Mouse (Mus musculus): ENCODE data around the gene Sertad2. TPM values are rescaled to one million over a fixed set of nuclear protein-coding genes. Genes with fewer than 3 reads are reported as not detected.

The Sertad2 gene
- polyA plus RNA-seq (2012) = 5.4 and 5.5 TPM in 2 replicates

DNA sequence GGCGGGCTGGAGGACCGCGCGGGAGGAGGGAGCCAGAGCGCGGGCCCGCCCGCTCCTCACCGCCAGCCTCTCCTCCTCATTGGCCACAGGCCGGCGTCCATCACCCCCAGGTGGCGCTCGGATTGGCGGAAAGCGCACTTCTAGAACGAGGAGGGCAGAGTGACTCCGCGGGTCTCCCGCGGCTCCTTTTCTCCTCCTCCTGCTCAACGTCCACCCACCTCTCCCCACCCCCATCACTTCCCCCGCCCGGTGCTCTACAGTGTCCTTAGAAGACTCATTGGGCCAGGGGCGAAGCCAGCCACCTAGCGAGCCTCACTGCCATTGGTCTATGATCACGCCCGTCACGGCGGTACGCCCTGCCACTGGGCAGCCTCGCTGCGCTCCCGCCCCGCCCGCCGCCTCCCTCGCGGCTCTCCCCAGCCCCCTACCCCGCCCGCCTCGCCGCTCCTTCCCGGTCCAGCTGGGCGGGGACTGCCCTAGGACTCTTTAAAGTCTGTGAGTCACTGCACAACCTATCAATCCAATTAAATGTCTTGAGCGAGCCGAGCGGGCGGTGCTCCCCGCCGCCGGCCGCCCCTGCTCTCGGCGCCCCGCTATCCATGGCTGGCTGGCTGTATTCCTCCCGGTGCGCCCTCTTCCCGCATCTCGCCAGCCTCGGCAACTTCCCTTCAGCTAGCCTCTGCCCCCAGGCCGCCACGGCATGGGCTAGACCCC is at the start of gene Sertad2:
TSS of gene Sertad2 (plus strand) at position 515 of the 714 bp plus-strand sequence.
- Histone ChIP-seq H3K36me3 (ENCODE audit: control insufficient read depth) (peaks cover 3% of the 10 kb centered on the region), H3K9me3 (ENCODE audit: control insufficient read depth, low read length) (no peaks in the 10 kb centered on the region), H3K27me3 (ENCODE audit: control insufficient read depth) (peaks cover 36% of the 10 kb centered on the region), H3K4me1 (ENCODE audit: control insufficient read depth) (peaks cover 58% of the 10 kb centered on the region), H3K4me3 (replicated peaks) (peak within 1 kb of the TSS; percentile 92)
- TF ChIP-seq GATA1 (IDR thresholded peaks at IDR 0.05; ENCODE audit: low read length) = no peak
- no peak for TF ChIP-seq TAL1 (IDR thresholded peaks at IDR 0.05; ENCODE audit: low read length)

- H3K4me3 ChIP-seq (replicated peaks) = no peak overlapping the region
- no peaks in the 10 kb centered on the region for H3K4me1 ChIP-seq (ENCODE audit: control insufficient read depth)
- TF ChIP-seq TAL1 (IDR thresholded peaks at IDR 0.05; ENCODE audit: low read length) (no peak), GATA1 (IDR thresholded peaks at IDR 0.05; ENCODE audit: low read length) (no peak)
- no peaks in the 10 kb centered on the region for H3K27me3 ChIP-seq (ENCODE audit: control insufficient read depth)
- no peaks in the 10 kb centered on the region for H3K9me3 ChIP-seq (ENCODE audit: control insufficient read depth, low read length)
- no peaks in the 10 kb centered on the region for H3K36me3 ChIP-seq (ENCODE audit: control insufficient read depth)
Measured at GRCm38 (mm10) chr11:20493922-20494626, 49.0 kb upstream of the Sertad2 start.

DNA sequence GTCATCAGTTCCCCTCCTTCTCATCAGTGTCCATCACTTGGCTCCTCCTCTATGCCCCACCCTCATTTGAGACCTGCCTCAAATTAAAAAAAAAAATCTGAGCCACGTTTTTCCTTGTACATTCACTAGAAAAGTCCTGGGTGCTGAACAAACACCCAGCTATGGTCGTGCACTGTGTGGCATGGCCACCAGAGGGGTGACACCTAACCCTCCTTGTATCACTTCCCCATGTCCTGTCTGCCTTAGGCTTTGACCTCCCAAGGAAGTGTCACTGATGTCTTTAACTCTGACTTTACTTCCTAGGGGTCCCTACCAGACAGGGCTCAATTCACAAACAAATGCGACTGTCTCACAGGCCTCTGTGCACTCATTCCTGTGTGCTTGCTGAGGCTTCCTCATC is 42.5 kb upstream of the Sertad2 start:
- H3K36me3 ChIP-seq (ENCODE audit: control insufficient read depth) = no peaks in the 10 kb centered on the region
- H3K9me3 ChIP-seq (ENCODE audit: control insufficient read depth, low read length) = no peaks in the 10 kb centered on the region
- TF ChIP-seq GATA1 (IDR thresholded peaks at IDR 0.05; ENCODE audit: low read length) = no peak
- TF ChIP-seq TAL1 (IDR thresholded peaks at IDR 0.05; ENCODE audit: low read length) = no peak
- H3K4me3 ChIP-seq (replicated peaks) = no peak overlapping the region
- H3K27me3 ChIP-seq (ENCODE audit: control insufficient read depth) = no peaks in the 10 kb centered on the region
- H3K4me1 ChIP-seq (ENCODE audit: control insufficient read depth) = no peaks in the 10 kb centered on the region

- TF ChIP-seq GATA1 (IDR thresholded peaks at IDR 0.05; ENCODE audit: low read length) (no peak), TAL1 (IDR thresholded peaks at IDR 0.05; ENCODE audit: low read length) (no peak)
- no peaks in the 10 kb centered on the region for H3K4me1 ChIP-seq (ENCODE audit: control insufficient read depth)
- no peak overlapping the region for H3K4me3 ChIP-seq (replicated peaks)
- H3K9me3 ChIP-seq (ENCODE audit: control insufficient read depth, low read length) = no peaks in the 10 kb centered on the region
- no peaks in the 10 kb centered on the region for H3K36me3 ChIP-seq (ENCODE audit: control insufficient read depth)
- no peaks in the 10 kb centered on the region for H3K27me3 ChIP-seq (ENCODE audit: control insufficient read depth)
Measured at GRCm38 (mm10) chr11:20501160-20501955, 41.7 kb upstream of the Sertad2 start.

DNA sequence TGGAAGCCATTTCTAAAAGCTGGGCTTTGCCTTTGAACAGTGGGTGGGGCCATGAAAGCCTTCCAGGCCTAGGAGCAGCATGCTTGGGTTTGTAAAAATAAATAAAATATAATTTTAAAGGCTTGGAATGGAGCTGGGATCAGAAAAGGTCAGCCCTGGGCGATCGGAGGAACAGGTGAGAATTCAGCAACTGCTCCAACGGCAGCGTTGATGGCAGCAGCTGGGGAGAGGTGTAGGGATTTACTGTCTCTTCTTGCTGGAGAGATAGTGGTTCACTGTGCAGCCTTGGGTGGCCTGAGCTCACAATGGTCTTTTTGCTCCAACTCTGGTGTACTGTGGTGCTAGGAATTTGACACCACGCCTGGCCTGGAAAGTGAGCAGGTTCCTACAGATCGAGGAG is 29.5 kb upstream of the Sertad2 start:
- Histone ChIP-seq H3K4me1 (ENCODE audit: control insufficient read depth) (no peaks in the 10 kb centered on the region), H3K27me3 (ENCODE audit: control insufficient read depth) (no peaks in the 10 kb centered on the region)
- TF ChIP-seq GATA1 (IDR thresholded peaks at IDR 0.05; ENCODE audit: low read length) (no peak), TAL1 (IDR thresholded peaks at IDR 0.05; ENCODE audit: low read length) (no peak)

GRCm38 (mm10) chr11:20514757-20515156 is 28.3 kb upstream of the Sertad2 start:
- TF ChIP-seq GATA1 (IDR thresholded peaks at IDR 0.05; ENCODE audit: low read length) (no peak), TAL1 (IDR thresholded peaks at IDR 0.05; ENCODE audit: low read length) (no peak)
- H3K4me3 ChIP-seq (replicated peaks) = no peak overlapping the region
- H3K9me3 ChIP-seq (ENCODE audit: control insufficient read depth, low read length) = peaks cover 8% of the 10 kb centered on the region; the same call in 1 of the 2 replicates
- no peaks in the 10 kb centered on the region for H3K4me1 ChIP-seq (ENCODE audit: control insufficient read depth)
- no peaks in the 10 kb centered on the region for H3K27me3 ChIP-seq (ENCODE audit: control insufficient read depth)
- no peaks in the 10 kb centered on the region for H3K36me3 ChIP-seq (ENCODE audit: control insufficient read depth)

More for the DNA sequence above, 29.5 kb upstream of the Sertad2 start:
- H3K36me3 ChIP-seq (ENCODE audit: control insufficient read depth) = no peaks in the 10 kb centered on the region
- H3K4me3 ChIP-seq (replicated peaks) = no peak overlapping the region
- peaks cover 8% of the 10 kb centered on the region; the same call in 1 of the 2 replicates for H3K9me3 ChIP-seq (ENCODE audit: control insufficient read depth, low read length)

- Histone ChIP-seq H3K4me3 (replicated peaks) (no peak overlapping the region), H3K9me3 (ENCODE audit: control insufficient read depth, low read length) (no peaks in the 10 kb centered on the region), H3K27me3 (ENCODE audit: control insufficient read depth) (no peaks in the 10 kb centered on the region), H3K4me1 (ENCODE audit: control insufficient read depth) (no peaks in the 10 kb centered on the region), H3K36me3 (ENCODE audit: control insufficient read depth) (no peaks in the 10 kb centered on the region)
- TF ChIP-seq TAL1 (IDR thresholded peaks at IDR 0.05; ENCODE audit: low read length) (no peak), GATA1 (IDR thresholded peaks at IDR 0.05; ENCODE audit: low read length) (no peak)
Measured at GRCm38 (mm10) chr11:20521321-20521720, 21.7 kb upstream of the Sertad2 start.

GRCm38 (mm10) chr11:20522750-20523149 is 20.3 kb upstream of the Sertad2 start:
- no peaks in the 10 kb centered on the region for H3K27me3 ChIP-seq (ENCODE audit: control insufficient read depth)
- no peaks in the 10 kb centered on the region for H3K36me3 ChIP-seq (ENCODE audit: control insufficient read depth)
- H3K9me3 ChIP-seq (ENCODE audit: control insufficient read depth, low read length) = no peaks in the 10 kb centered on the region
- TF ChIP-seq TAL1 (IDR thresholded peaks at IDR 0.05; ENCODE audit: low read length) (no peak), GATA1 (IDR thresholded peaks at IDR 0.05; ENCODE audit: low read length) (no peak)
- H3K4me3 ChIP-seq (replicated peaks) = no peak overlapping the region
- H3K4me1 ChIP-seq (ENCODE audit: control insufficient read depth) = no peaks in the 10 kb centered on the region

DNA sequence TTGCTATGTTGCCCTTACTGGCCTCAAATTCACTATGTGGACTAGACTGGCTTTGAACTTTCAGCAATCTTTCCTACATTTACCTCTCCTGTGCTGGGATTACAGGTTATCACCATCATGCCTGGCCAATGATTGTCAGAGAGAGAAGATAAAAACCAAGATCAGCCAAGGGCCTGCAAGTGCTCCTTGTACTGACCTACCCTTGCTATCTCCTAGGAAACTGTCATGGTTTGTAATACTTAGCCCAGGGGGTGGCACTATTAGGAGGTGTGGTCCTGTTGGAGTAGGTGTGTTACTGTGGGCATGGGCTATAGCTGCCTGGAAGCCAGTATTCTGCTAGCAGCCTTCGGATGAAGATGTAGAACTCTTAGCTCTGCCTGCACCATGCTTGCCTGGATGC is 18.6 kb upstream of the Sertad2 start:
- TF ChIP-seq TAL1 (IDR thresholded peaks at IDR 0.05; ENCODE audit: low read length) (no peak), GATA1 (IDR thresholded peaks at IDR 0.05; ENCODE audit: low read length) (no peak)
- H3K36me3 ChIP-seq (ENCODE audit: control insufficient read depth) = no peaks in the 10 kb centered on the region
- H3K9me3 ChIP-seq (ENCODE audit: control insufficient read depth, low read length) = no peaks in the 10 kb centered on the region
- H3K4me3 ChIP-seq (replicated peaks) = no peak overlapping the region
- no peaks in the 10 kb centered on the region for H3K4me1 ChIP-seq (ENCODE audit: control insufficient read depth)
- H3K27me3 ChIP-seq (ENCODE audit: control insufficient read depth) = peaks cover 3% of the 10 kb centered on the region
